Mouse (Mus musculus) ES-Bruce4 (cell line): ENCODE measurements at regions not wholly inside any gene's neighbourhood (a gene's known extent, or its start where the extent isn't known, plus 50 kb on each side); places are given as distances from the start of the nearest gene placed in this dataset.

Experiments used
- CTCF ChIP-seq: IDR thresholded peaks from one replicate; pipeline ENCODE4 v1.8.1; 2011; ENCODE audit warnings: low read depth, low read length
- EP300 ChIP-seq: IDR thresholded peaks from 2 replicates; pipeline ENCODE4 v1.6.1; 2011; ENCODE audit warnings: low read depth, low read length; ENCODE audit not compliant: insufficient read depth
- POLR2A ChIP-seq: IDR thresholded peaks from one replicate; pipeline ENCODE4 v1.8.1; 2011; ENCODE audit warnings: low read length; ENCODE audit not compliant: insufficient read depth

GRCm38 (mm10) chr13:102380667-102381066, 312.7 kb upstream of the Cd180 start:
- TF ChIP-seq CTCF (no peak), POLR2A (no peak), EP300 (no peak)
